Mouse (Mus musculus): ENCODE data around the gene Dcaf15.
A peak's percentile ranks its signal among the peaks of the same experiment; 100 is the strongest.

Gene Dcaf15

GRCm38 (mm10) chr8:84104697-84105609, at the start of gene Dcaf15:
Gene Dcaf15 (minus strand): TSS chr8:84104768.
- DNase-seq (ENCODE audit: extremely low spot score, low read depth, low spot score): peak; percentile 99

- DNase-seq (ENCODE audit: extremely low spot score, low read depth, low spot score): no peak
Observed at GRCm38 (mm10) chr8:84149181-84149580, 44.6 kb upstream of the Dcaf15 start.

- DNase-seq (ENCODE audit: extremely low spot score, low read depth, low spot score): no peak
Observed at GRCm38 (mm10) chr8:84148531-84148850, 43.9 kb upstream of the Dcaf15 start.

GRCm38 (mm10) chr8:84147769-84148530, 43.4 kb upstream of the Dcaf15 start, which contains the start of the genes Cc2d1a and 4930432K21Rik:
Gene Cc2d1a (minus strand): TSS chr8:84147936.
Gene 4930432K21Rik (plus strand): TSS chr8:84148025.
- DNase-seq (ENCODE audit: extremely low spot score, low read depth, low spot score): peak; percentile 93

GRCm38 (mm10) chr8:84147324-84147766, 42.8 kb upstream of the Dcaf15 start:
- DNase-seq (ENCODE audit: extremely low spot score, low read depth, low spot score): no peak

- no peak for DNase-seq (ENCODE audit: extremely low spot score, low read depth, low spot score)
Observed at GRCm38 (mm10) chr8:84144636-84145245, 40.2 kb upstream of the Dcaf15 start.

- no peak for DNase-seq (ENCODE audit: extremely low spot score, low read depth, low spot score)
Observed at GRCm38 (mm10) chr8:84140838-84141237, 36.3 kb upstream of the Dcaf15 start.

GRCm38 (mm10) chr8:84137848-84138247, 33.3 kb upstream of the Dcaf15 start:
- no peak for DNase-seq (ENCODE audit: extremely low spot score, low read depth, low spot score)

GRCm38 (mm10) chr8:84132225-84132624, 27.7 kb upstream of the Dcaf15 start:
- DNase-seq (ENCODE audit: extremely low spot score, low read depth, low spot score): no peak

GRCm38 (mm10) chr8:84130806-84131205, 26.2 kb upstream of the Dcaf15 start:
- DNase-seq (ENCODE audit: extremely low spot score, low read depth, low spot score): no peak

- DNase-seq (ENCODE audit: extremely low spot score, low read depth, low spot score): no peak
Observed at GRCm38 (mm10) chr8:84128277-84128676, 23.7 kb upstream of the Dcaf15 start.

- no peak for DNase-seq (ENCODE audit: extremely low spot score, low read depth, low spot score)
Observed at GRCm38 (mm10) chr8:84127202-84127901, 22.8 kb upstream of the Dcaf15 start.

- no peak for DNase-seq (ENCODE audit: extremely low spot score, low read depth, low spot score)
Observed at GRCm38 (mm10) chr8:84126742-84127141, 22.2 kb upstream of the Dcaf15 start.

- no peak for DNase-seq (ENCODE audit: extremely low spot score, low read depth, low spot score)
Observed at GRCm38 (mm10) chr8:84125656-84126055, 21.1 kb upstream of the Dcaf15 start, which contains the start of gene Podnl1. Gene Podnl1 (plus strand): TSS chr8:84125989.

GRCm38 (mm10) chr8:84122151-84122550, 17.6 kb upstream of the Dcaf15 start:
- no peak for DNase-seq (ENCODE audit: extremely low spot score, low read depth, low spot score)

GRCm38 (mm10) chr8:84115646-84116045, 11.1 kb upstream of the Dcaf15 start:
- DNase-seq (ENCODE audit: extremely low spot score, low read depth, low spot score): no peak

- no peak for DNase-seq (ENCODE audit: extremely low spot score, low read depth, low spot score)
Observed at GRCm38 (mm10) chr8:84106216-84107040, 1.9 kb upstream of the Dcaf15 start.

- no peak for DNase-seq (ENCODE audit: extremely low spot score, low read depth, low spot score)
Observed at GRCm38 (mm10) chr8:84105676-84106075, 1.1 kb upstream of the Dcaf15 start.

GRCm38 (mm10) chr8:84104221-84104620, 347 bp downstream of the Dcaf15 start:
- DNase-seq (ENCODE audit: extremely low spot score, low read depth, low spot score): no peak

GRCm38 (mm10) chr8:84103601-84104000, 967 bp downstream of the Dcaf15 start:
- no peak for DNase-seq (ENCODE audit: extremely low spot score, low read depth, low spot score)
